Mouse (Mus musculus): ENCODE results near the gene Lhpp.

- TF ChIP-seq CTCF (IDR thresholded peaks at IDR 0.05; ENCODE audit: insufficient read depth, low read depth, low read length) = no peak
- no peak for TF ChIP-seq POLR2A (IDR thresholded peaks at IDR 0.05; ENCODE audit: insufficient read depth, low read depth, low read length)
Observed at GRCm38 (mm10) chr7:132693561-132693960, 83.1 kb downstream of the Lhpp start.
